In the genomic region with DNA sequence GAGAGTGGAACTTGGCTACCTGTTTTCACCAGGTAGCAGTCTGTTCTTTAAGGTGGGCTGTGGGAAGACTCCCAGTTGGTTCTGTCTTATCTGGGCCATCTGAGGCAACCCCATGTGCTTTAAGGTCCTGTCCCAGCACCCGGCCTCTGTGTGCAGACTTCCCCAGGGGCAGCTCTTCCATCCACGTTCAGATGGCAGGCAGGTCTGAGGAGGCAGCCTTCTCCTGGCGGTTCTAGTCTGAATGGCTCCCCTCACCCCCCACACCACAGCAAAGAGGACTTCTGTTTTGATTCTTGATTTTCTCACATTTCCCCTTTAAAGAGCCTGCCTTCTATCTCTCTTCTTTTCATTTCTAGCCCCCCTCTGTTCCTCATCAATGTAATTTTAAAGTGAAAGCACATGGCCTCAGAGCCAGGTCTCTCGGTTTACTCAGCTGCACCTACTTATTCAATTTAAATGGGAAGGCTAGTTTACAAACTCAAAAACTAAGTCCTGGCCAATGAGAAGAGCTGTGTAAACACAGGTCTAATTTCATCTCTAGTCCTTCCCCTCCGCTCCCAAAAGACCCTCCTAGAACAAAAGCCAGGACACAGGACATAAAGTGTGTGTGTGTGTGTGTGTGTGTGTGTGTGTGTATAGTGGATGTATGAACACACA, we compare ENCODE assay signal across 21 mouse cellular contexts.
A peak's percentile ranks its signal among the peaks of the same experiment; 100 is the strongest.
DNase-seq lines count a peak whose midpoint lies in the region; ATAC-seq and TF ChIP-seq lines count a peak whose summit lies in the region.
"Had no signal": no experiment of that assay in that cellular context is flagged by ENCODE, and none has a peak within 500 bp of the region (broad histone marks: within the 10 kb centered on the region; RNA-seq: fewer than 3 reads in every experiment).

No protein-coding gene starts in this region.

- 56% methylated on average over 5 of the region's 5 CpGs for WGBS in midbrain, embryonic 10.5 days
- WGBS in midbrain, embryonic 15.5 days: 60% methylated on average over 5 of the region's 5 CpGs
- WGBS in intestine, embryonic 16.5 days: 43% methylated on average over 5 of the region's 5 CpGs
- WGBS in thymus, adult 2 months: 69% methylated on average over 5 of the region's 5 CpGs

- no peak for TF ChIP-seq CTCF in thymus, adult 2 months (IDR thresholded peaks at IDR 0.05; ENCODE audit: borderline replicate concordance, control insufficient read depth, extremely low read depth, insufficient read depth, low read length, poor library complexity)

- H3K4me1 ChIP-seq in midbrain, embryonic 10.5 days: peaks cover 14% of the 10 kb centered on the region
- no peaks in the 10 kb centered on the region for H3K4me1 ChIP-seq in midbrain, embryonic 15.5 days
- H3K4me1 ChIP-seq in intestine, embryonic 16.5 days (ENCODE audit: control insufficient read depth, insufficient read depth, low read length): no peaks in the 10 kb centered on the region
- H3K4me1 ChIP-seq in thymus, adult 2 months (replicated peaks; ENCODE audit: control insufficient read depth, insufficient read depth, low read length): no peaks in the 10 kb centered on the region
- H3K4me1 ChIP-seq: liver, embryonic 15.5 days had no signal

- H3K36me3 ChIP-seq in midbrain, embryonic 10.5 days: no peaks in the 10 kb centered on the region
- no peaks in the 10 kb centered on the region for H3K36me3 ChIP-seq in midbrain, embryonic 15.5 days (replicated peaks)
- no peaks in the 10 kb centered on the region for H3K36me3 ChIP-seq in intestine, embryonic 16.5 days (ENCODE audit: control insufficient read depth, insufficient read depth, low read length)
- H3K36me3 ChIP-seq in thymus, adult 2 months (ENCODE audit: control insufficient read depth, insufficient read depth, low read length): no peaks in the 10 kb centered on the region
- H3K36me3 ChIP-seq: liver, embryonic 15.5 days had no signal

- peak; percentile 59 for DNase-seq in embryo, embryonic 10 days (ENCODE audit: low spot score)
- DNase-seq in embryo, embryonic 9.5 days (ENCODE audit: extremely low spot score): no peak
- DNase-seq in midbrain, embryonic 10.5 days (ENCODE audit: low spot score): peak; percentile 16
- DNase-seq in forelimb bud, embryonic 11.5 days (ENCODE audit: low read depth, low spot score): peak; percentile 69
- DNase-seq in thymus, adult 2 months: no peak
- DNase-seq: adrenal gland, postnatal 10 days; cerebellum, adult 11-12 months; cerebellum, postnatal 14 days; gastrocnemius, postnatal 10 days; heart, adult 2 months; heart, postnatal 4 days; kidney, postnatal 36 days; left cerebral cortex, postnatal 4 days; lung, postnatal 14 days; thymus, postnatal 14 days had no signal

- no peak for ATAC-seq in midbrain, embryonic 15.5 days (replicated peaks)
- ATAC-seq in intestine, embryonic 16.5 days: no peak
- ATAC-seq in megakaryocyte progenitor cell, adult 5-6 weeks (replicated peaks; ENCODE audit: poor library complexity): no peak
- ATAC-seq: Patski had no signal

- H3K4me3 ChIP-seq in midbrain, embryonic 10.5 days: no peak overlapping the region
- no peak overlapping the region for H3K4me3 ChIP-seq in midbrain, embryonic 15.5 days
- no peak overlapping the region for H3K4me3 ChIP-seq in intestine, embryonic 16.5 days (ENCODE audit: low read length)
- H3K4me3 ChIP-seq in thymus, adult 2 months (ENCODE audit: control insufficient read depth, insufficient read depth, low read length): no peak overlapping the region
- H3K4me3 ChIP-seq: heart, adult 2 months; liver, embryonic 15.5 days had no signal

- H3K27me3 ChIP-seq in midbrain, embryonic 10.5 days (ENCODE audit: low read depth, poor library complexity, severe bottlenecking): no peaks in the 10 kb centered on the region
- H3K27me3 ChIP-seq in midbrain, embryonic 15.5 days (replicated peaks): no peaks in the 10 kb centered on the region
- no peaks in the 10 kb centered on the region for H3K27me3 ChIP-seq in intestine, embryonic 16.5 days (replicated peaks; ENCODE audit: control insufficient read depth, insufficient read depth, low read length)
- no peaks in the 10 kb centered on the region for H3K27me3 ChIP-seq in thymus, adult 2 months (ENCODE audit: control insufficient read depth, insufficient read depth, low read length)
- H3K27me3 ChIP-seq: liver, embryonic 15.5 days; Patski had no signal

- H3K27ac ChIP-seq in midbrain, embryonic 10.5 days (replicated peaks): peak overlapping the region; percentile 68
- H3K27ac ChIP-seq in midbrain, embryonic 15.5 days: no peak overlapping the region
- no peak overlapping the region for H3K27ac ChIP-seq in intestine, embryonic 16.5 days (ENCODE audit: low read length)
- H3K27ac ChIP-seq in thymus, adult 2 months (ENCODE audit: control insufficient read depth, insufficient read depth, low read length): no peak overlapping the region
- H3K27ac ChIP-seq: heart, adult 2 months; liver, embryonic 15.5 days; stomach, postnatal 0 days had no signal

- TF ChIP-seq POLR2A in thymus, adult 2 months (IDR thresholded peaks at IDR 0.05; ENCODE audit: control insufficient read depth, extremely low read depth, insufficient read depth, low read length, poor library complexity): no peak

- no peak overlapping the region for H3K9ac ChIP-seq in midbrain, embryonic 15.5 days
- H3K9ac ChIP-seq in intestine, embryonic 16.5 days (ENCODE audit: low read depth, low read length): no peak overlapping the region
- H3K9ac ChIP-seq: liver, embryonic 15.5 days had no signal

- H3K9me3 ChIP-seq in midbrain, embryonic 10.5 days (replicated peaks): no peaks in the 10 kb centered on the region
- no peaks in the 10 kb centered on the region for H3K9me3 ChIP-seq in midbrain, embryonic 15.5 days
- H3K9me3 ChIP-seq in intestine, embryonic 16.5 days (ENCODE audit: control insufficient read depth, low read length): no peaks in the 10 kb centered on the region
- H3K9me3 ChIP-seq: liver, embryonic 15.5 days had no signal

- no peak overlapping the region for H3K4me2 ChIP-seq in midbrain, embryonic 15.5 days
- H3K4me2 ChIP-seq in intestine, embryonic 16.5 days (ENCODE audit: low read depth, low read length): no peak overlapping the region
- H3K4me2 ChIP-seq: liver, embryonic 15.5 days had no signal

Comparison
In these comparisons a context has a peak if more than half of its experiments do, and no peak if none do; other contexts are left out.
1. DNase-seq: peak in embryo, embryonic 10 days (single experiment), midbrain, embryonic 10.5 days (single experiment) and forelimb bud, embryonic 11.5 days (single experiment); none in embryo, embryonic 9.5 days (single experiment) and thymus, adult 2 months (single experiment).